ENCODE assay signal across 33 mouse cellular contexts in the genomic region with DNA sequence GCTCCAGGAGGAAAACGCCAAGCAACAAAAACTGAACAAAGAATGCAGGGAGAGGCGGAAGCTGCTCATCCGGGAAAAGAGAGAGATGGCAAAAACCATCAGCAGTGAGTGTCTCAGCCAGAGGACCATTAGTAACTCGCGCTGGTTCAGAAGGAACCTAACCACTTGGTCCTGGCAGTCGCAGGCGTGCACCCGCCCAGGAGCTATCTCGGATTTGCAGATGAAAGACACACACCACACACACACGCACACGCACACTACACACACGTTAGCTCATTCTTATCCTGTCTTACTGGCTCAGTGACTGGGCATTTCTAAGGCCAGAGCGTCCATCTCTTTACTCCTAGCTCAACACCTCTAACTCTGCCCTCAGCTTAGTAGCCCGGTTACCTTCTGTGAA.
DNase-seq lines count a peak whose midpoint lies in the region; ATAC-seq lines count a peak whose summit lies in the region.
"Had no signal": no experiment of that assay in that cellular context is flagged by ENCODE, and none has a peak within 500 bp of the region (broad histone marks: within the 10 kb centered on the region; RNA-seq: fewer than 3 reads in every experiment).

No protein-coding gene starts in this region.

- 89% methylated on average over 14 of the region's 14 CpGs for WGBS in midbrain, embryonic 10.5 days
- WGBS in midbrain, embryonic 13.5 days, result 94% methylated on average over 14 of the region's 14 CpGs

- H3K36me3 ChIP-seq in erythroblast, embryonic 14.5 days (ENCODE audit: control insufficient read depth), result no peaks in the 10 kb centered on the region; the same call in 1 of the 2 replicates
- peaks cover 16% of the 10 kb centered on the region for H3K36me3 ChIP-seq in midbrain, embryonic 10.5 days
- 0 out of 2 replicates have a peak, but pooled peaks cover 3% of the 10 kb centered on the region for H3K36me3 ChIP-seq in midbrain, embryonic 13.5 days
- H3K36me3 ChIP-seq: embryonic facial prominence, embryonic 13.5 days; heart, embryonic 15.5 days; intestine, embryonic 15.5 days; limb, embryonic 10.5 days; limb, embryonic 15.5 days; neural tube, embryonic 13.5 days had no signal

- H3K4me2 ChIP-seq in midbrain, embryonic 13.5 days (replicated peaks), result no peak overlapping the region
- H3K4me2 ChIP-seq: embryonic facial prominence, embryonic 13.5 days; forebrain, embryonic 13.5 days; heart, embryonic 15.5 days; intestine, embryonic 15.5 days; limb, embryonic 15.5 days; midbrain, embryonic 11.5 days; neural tube, embryonic 13.5 days had no signal

- H3K4me3 ChIP-seq in erythroblast, embryonic 14.5 days (replicated peaks), result peak overlapping the region; percentile 67
- no peak overlapping the region for H3K4me3 ChIP-seq in midbrain, embryonic 10.5 days
- H3K4me3 ChIP-seq in midbrain, embryonic 13.5 days (replicated peaks), result no peak overlapping the region
- H3K4me3 ChIP-seq: embryonic facial prominence, embryonic 13.5 days; forebrain, embryonic 13.5 days; heart, embryonic 15.5 days; intestine, embryonic 15.5 days; limb, embryonic 10.5 days; limb, embryonic 15.5 days; neural tube, embryonic 13.5 days had no signal

- no peak overlapping the region for H3K27ac ChIP-seq in midbrain, embryonic 10.5 days (replicated peaks)
- H3K27ac ChIP-seq in midbrain, embryonic 13.5 days, result no peak overlapping the region
- H3K27ac ChIP-seq: embryonic facial prominence, embryonic 13.5 days; forebrain, embryonic 13.5 days; heart, embryonic 15.5 days; intestine, embryonic 15.5 days; kidney, postnatal 0 days; limb, embryonic 10.5 days; limb, embryonic 15.5 days; macrophage; neural tube, embryonic 13.5 days had no signal

- H3K4me1 ChIP-seq in erythroblast, embryonic 14.5 days (ENCODE audit: control insufficient read depth), result peaks cover 20% of the 10 kb centered on the region
- no peaks in the 10 kb centered on the region; the same call in 1 of the 2 replicates for H3K4me1 ChIP-seq in midbrain, embryonic 10.5 days
- H3K4me1 ChIP-seq in midbrain, embryonic 13.5 days (replicated peaks), result no peaks in the 10 kb centered on the region
- H3K4me1 ChIP-seq: forebrain, embryonic 13.5 days; heart, embryonic 15.5 days; intestine, embryonic 15.5 days; limb, embryonic 10.5 days; neural tube, embryonic 13.5 days had no signal

- H3K27me3 ChIP-seq in erythroblast, embryonic 14.5 days (ENCODE audit: control insufficient read depth), result no peaks in the 10 kb centered on the region
- H3K27me3 ChIP-seq in midbrain, embryonic 10.5 days (ENCODE audit: low read depth, poor library complexity, severe bottlenecking), result no peaks in the 10 kb centered on the region
- no peaks in the 10 kb centered on the region for H3K27me3 ChIP-seq in midbrain, embryonic 13.5 days
- H3K27me3 ChIP-seq: CH12.LX; embryonic facial prominence, embryonic 13.5 days; forebrain, embryonic 13.5 days; intestine, embryonic 15.5 days; limb, embryonic 15.5 days; neural tube, embryonic 13.5 days had no signal

- DNase-seq in midbrain, embryonic 10.5 days (ENCODE audit: low spot score), result peak; percentile 11
- DNase-seq in ZHBTc4 (ENCODE audit: low read depth, low spot score), result peak; percentile 64
- no peak for DNase-seq in left cerebral cortex, adult 9 months (ENCODE audit: low spot score in 2 of 2)
- DNase-seq: adrenal gland, adult 2 months; adrenal gland, postnatal 36 days; cerebellum, adult 11-12 months; embryo, embryonic 11 days; gastrocnemius, postnatal 14 days; kidney, adult 8-10 months; layer of hippocampus, postnatal 36 days; liver, postnatal 0 days; retina, postnatal 1 day; right cerebral cortex, postnatal 14 days; thymus, adult 2 months; thymus, postnatal 36 days had no signal

- no peak for ATAC-seq in erythroblast, adult 5-6 weeks (replicated peaks; ENCODE audit: low FRiP score, poor library complexity, severe bottlenecking)
- no peak for ATAC-seq in midbrain, embryonic 13.5 days
- peak; percentile 84 for ATAC-seq in megakaryocyte-erythroid progenitor cell, adult 5-6 weeks (replicated peaks; ENCODE audit: low FRiP score, low TSS enrichment, poor library complexity, severe bottlenecking)
- ATAC-seq in cerebellum, adult (ENCODE audit: insufficient number of reproducible peaks, low FRiP score, low TSS enrichment), result no peak
- ATAC-seq: activated CD4-positive, CD25-positive, alpha-beta regulatory T cell, adult 4 months; hindbrain, embryonic 16.5 days; intestine, embryonic 15.5 days; liver, postnatal 0 days had no signal

- no peaks in the 10 kb centered on the region for H3K9me3 ChIP-seq in erythroblast, embryonic 14.5 days (ENCODE audit: control insufficient read depth, low read length)
- no peaks in the 10 kb centered on the region for H3K9me3 ChIP-seq in midbrain, embryonic 10.5 days (replicated peaks)
- no peaks in the 10 kb centered on the region for H3K9me3 ChIP-seq in midbrain, embryonic 13.5 days
- H3K9me3 ChIP-seq: embryonic facial prominence, embryonic 13.5 days; forebrain, embryonic 13.5 days; heart, embryonic 15.5 days; intestine, embryonic 15.5 days; limb, embryonic 10.5 days; limb, embryonic 15.5 days; neural tube, embryonic 13.5 days had no signal

- H3K9ac ChIP-seq in midbrain, embryonic 13.5 days (replicated peaks), result no peak overlapping the region
- H3K9ac ChIP-seq: embryonic facial prominence, embryonic 13.5 days; forebrain, embryonic 13.5 days; heart, embryonic 15.5 days; intestine, embryonic 15.5 days; limb, embryonic 15.5 days; liver, postnatal 0 days; neural tube, embryonic 13.5 days had no signal

Comparison
In these comparisons a context has a peak if more than half of its experiments do, and no peak if none do; other contexts are left out.
1. DNase-seq: peak in midbrain, embryonic 10.5 days (single experiment) and ZHBTc4 (single experiment); none in left cerebral cortex, adult 9 months (0 of 2).